Mouse (Mus musculus): ENCODE data around the gene Hist1h2bp. TPM values are rescaled to one million over a fixed set of nuclear protein-coding genes. Genes with fewer than 3 reads are reported as not detected.
"Not testable (repeated sequence)": the region's sequence is repeated elsewhere in the genome, so short reads cannot be mapped to it uniquely, and the experiment has no call there.

Hist1h2bp gene
- polyA plus RNA-seq, 1 experiment from 2014 or later, result 1.4 TPM

DNA sequence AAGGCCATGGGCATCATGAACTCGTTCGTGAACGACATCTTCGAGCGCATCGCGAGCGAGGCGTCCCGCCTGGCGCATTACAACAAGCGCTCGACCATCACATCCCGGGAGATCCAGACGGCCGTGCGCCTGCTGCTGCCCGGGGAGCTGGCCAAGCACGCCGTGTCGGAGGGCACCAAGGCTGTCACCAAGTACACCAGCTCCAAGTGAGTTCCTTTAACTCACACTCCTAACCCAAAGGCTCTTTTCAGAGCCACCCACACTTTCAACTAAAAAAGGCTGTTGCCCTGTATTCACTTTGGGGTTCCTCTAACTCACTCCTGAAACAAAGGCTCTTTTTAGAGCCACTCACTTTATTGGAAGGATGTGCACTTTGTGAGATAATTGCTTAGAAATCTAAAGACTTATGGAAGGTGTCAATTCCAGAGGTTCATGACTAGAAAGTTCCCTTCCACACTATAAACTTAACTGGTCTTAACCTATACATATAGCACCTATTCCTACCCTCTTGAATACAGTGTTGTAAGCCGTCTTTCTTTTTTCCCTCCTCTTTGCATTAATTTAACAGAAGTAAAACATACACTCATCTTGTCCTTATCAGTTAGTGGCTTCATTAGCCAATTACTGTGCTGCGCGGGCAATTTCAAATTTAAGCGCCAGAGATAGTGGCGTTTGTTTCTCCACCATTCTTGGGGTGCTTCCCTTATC lies 32.8 kb upstream of the Hist1h2bp start:
- H3K9me3 ChIP-seq (replicated peaks); ATAC-seq (replicated peaks; ENCODE audit: insufficient number of reproducible peaks, insufficient read depth, low FRiP score, low read depth); H3K36me3 ChIP-seq; H3K27me3 ChIP-seq: not testable (repeated sequence)
- WGBS, result 2% methylated on average over 17 of the region's 26 CpGs
- peaks cover 23% of the 10 kb centered on the region for H3K4me1 ChIP-seq (replicated peaks)
- H3K4me3 ChIP-seq, result peak overlapping the region; percentile 55
- peak overlapping the region; percentile 57 for H3K9ac ChIP-seq
- H3K4me2 ChIP-seq, result peak overlapping the region; percentile 74
- peak overlapping the region; percentile 92 for H3K27ac ChIP-seq

DNA sequence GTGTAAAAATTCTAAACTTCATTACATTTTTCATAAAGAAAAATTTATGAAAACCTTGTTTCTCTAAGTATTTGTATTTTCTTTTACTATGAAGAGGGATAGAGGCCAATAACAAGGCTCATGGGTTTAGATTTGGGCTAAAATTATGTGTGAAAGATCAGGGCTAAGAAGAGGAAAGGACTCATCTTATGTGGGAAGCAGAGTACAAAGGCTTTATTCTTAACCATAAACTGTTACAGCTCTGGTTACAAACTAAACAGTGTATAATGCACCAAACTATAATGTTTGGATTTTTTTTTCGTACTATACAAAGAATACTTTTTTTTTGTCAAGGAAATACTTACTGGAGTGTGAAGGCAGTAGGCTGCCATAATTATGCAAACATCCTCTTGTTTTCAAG lies 31.6 kb upstream of the Hist1h2bp start:
- no peak overlapping the region for H3K9ac ChIP-seq
- peak overlapping the region; percentile 48 for H3K4me2 ChIP-seq

DNA sequence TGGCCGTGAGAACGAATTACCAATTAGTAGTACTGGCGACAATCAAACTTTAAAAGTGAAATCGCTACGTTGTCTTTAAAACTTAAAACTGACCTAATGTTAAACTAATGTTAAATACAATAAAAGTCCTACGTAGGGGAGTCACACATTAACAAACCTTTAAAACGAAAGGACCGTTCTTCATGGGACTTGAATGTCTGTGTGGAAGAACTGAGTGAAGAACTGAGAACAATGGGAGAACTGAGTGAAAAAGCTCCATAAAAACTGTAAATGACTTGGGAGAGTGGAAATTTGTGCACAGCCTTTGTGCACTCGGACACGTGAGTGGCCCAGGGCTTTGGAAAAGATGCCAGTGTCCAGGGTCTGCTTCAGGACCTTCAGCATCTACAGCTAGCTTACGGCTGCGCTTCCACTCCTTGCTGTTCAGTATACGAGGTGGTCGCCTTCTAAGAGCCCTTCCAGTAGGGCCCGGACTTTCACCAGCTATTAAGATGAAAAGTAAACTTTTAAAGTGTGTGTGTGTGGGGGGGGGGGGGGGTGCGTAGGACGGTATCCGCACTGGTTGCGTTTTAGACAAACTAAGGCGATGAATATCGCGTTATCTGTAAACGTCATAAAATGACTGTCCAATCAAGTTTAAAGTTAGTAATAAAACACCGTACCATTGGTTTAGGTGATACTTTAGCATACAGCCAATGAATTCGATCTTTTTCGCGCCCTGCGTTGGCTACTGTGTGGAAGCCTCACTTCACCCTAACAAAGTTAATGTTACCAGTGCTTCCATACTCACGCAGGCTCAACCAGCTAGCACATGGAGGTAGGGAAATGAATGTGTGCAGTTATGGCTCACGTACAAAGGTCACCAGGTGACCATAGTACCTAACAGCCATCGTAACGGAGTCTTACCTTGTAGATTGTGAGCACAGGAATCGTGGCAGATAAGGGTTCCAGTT lies 8.2 kb upstream of the Hist1h2bp start:
- Histone ChIP-seq H3K27ac (peak overlapping the region; percentile 89), H3K27me3 (no peaks in the 10 kb centered on the region), H3K4me3 (peak overlapping the region; percentile 64), H3K4me1 (replicated peaks) (peaks cover 26% of the 10 kb centered on the region), H3K9ac (peak overlapping the region; percentile 72), H3K4me2 (peak overlapping the region; percentile 93), H3K9me3 (replicated peaks) (no peaks in the 10 kb centered on the region), H3K36me3 (no peaks in the 10 kb centered on the region)
- WGBS, result 6% methylated on average over 33 of the region's 33 CpGs
- peak; percentile 72 for ATAC-seq (replicated peaks; ENCODE audit: insufficient number of reproducible peaks, insufficient read depth, low FRiP score, low read depth)

More for the DNA sequence above, 31.6 kb upstream of the Hist1h2bp start:
- H3K4me3 ChIP-seq, result 0 out of 2 replicates have a peak overlapping the region, but pooled peaks have one; percentile 11
- 82% methylated on average over 1 of the region's 1 CpGs for WGBS
- no peaks in the 10 kb centered on the region for H3K9me3 ChIP-seq (replicated peaks)
- H3K27me3 ChIP-seq, result no peaks in the 10 kb centered on the region
- H3K4me1 ChIP-seq (replicated peaks), result peaks cover 20% of the 10 kb centered on the region
- H3K27ac ChIP-seq, result no peak overlapping the region
- ATAC-seq (replicated peaks; ENCODE audit: insufficient number of reproducible peaks, insufficient read depth, low FRiP score, low read depth), result no peak
- H3K36me3 ChIP-seq, result no peaks in the 10 kb centered on the region

DNA sequence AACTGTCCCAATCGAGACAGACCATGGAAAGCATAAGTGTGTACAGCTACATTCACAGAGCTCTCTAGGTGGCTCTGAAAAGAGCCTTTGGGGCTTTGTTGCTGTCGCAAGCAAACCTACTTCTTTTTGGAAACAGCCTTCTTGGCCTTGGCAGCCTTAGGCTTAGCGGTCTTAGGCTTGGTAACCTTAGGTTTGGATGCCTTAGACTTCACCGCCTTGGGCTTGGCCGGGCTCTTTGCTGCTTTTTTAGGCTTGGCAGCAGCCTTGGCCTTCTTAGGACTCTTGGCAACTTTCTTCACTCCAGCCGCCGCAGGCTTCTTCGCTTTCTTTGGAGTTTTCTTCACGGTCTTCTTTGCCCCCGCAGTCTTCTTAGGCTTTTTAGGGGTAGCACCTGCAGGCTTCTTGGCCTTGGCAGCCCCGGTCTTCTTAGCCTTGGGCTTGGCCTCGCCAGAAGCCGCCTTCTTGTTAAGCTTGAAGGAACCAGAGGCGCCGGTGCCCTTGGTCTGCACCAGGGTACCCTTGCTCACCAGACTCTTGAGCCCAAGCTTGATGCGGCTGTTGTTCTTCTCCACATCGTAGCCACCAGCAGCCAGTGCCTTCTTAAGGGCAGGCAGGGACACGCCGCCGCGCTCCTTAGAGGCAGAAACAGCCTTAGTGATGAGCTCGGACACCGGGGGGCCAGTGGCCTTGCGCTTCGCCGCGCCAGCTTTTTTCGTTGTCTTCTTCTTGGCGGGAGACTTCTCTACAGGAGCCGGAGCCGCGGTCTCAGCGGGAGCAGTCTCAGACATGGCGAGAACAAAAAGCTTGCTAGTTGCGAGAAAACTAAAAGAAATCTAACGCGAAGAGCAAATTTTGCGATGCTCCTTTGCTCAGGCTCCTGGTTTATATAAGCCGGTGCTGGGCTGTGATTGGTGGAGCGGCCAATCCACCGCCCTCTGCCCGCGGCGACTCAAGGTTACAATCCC lies 7.2 kb upstream of the Hist1h2bp start, which contains the start of gene Hist1h1b:
Hist1h1b (minus strand) TSS at position 859 of the 965 bp plus-strand sequence.
- peak within 1 kb of the TSS; percentile 72 for H3K9ac ChIP-seq
- peak within 1 kb of the TSS; percentile 89 for H3K27ac ChIP-seq
- ATAC-seq (replicated peaks; ENCODE audit: insufficient number of reproducible peaks, insufficient read depth, low FRiP score, low read depth), result peak; percentile 52
- H3K27me3 ChIP-seq, result no peaks in the 10 kb centered on the region
- peak within 1 kb of the TSS; percentile 93 for H3K4me2 ChIP-seq
- no peaks in the 10 kb centered on the region for H3K36me3 ChIP-seq
- no peaks in the 10 kb centered on the region for H3K9me3 ChIP-seq (replicated peaks)
- peak within 1 kb of the TSS; percentile 64 for H3K4me3 ChIP-seq
- WGBS, result under 1% methylated on average over 44 of the region's 44 CpGs
- peaks cover 30% of the 10 kb centered on the region for H3K4me1 ChIP-seq (replicated peaks)

DNA sequence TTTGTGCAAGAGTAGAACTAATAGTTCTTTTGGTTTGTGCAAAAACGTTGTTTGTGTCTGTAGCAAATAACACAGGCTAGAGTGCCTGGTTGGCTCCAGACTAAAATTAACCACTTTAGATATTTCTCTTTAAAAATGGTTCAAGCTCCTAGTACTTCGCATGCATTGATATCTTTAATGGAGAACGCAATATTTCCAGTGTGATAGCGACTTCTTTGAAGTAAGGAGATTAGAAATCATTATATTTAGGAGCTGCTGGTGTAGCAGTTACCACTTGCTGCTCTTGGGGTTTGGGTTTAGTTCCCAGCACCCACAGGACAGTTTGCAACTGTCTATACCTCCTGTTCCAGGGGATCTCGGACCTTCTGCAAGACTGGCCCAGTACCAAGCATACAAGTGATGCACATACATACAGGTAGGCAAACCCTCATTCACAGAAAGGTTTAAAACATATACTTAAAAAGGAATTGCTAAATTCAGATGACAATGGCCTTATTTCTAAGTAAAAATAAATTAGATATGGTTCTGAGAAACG lies 6.2 kb upstream of the Hist1h2bp start:
- Histone ChIP-seq H3K4me2 (peak overlapping the region; percentile 93), H3K9ac (0 out of 2 replicates have a peak overlapping the region, but pooled peaks have one; percentile 72), H3K4me1 (replicated peaks) (peaks cover 35% of the 10 kb centered on the region), H3K36me3 (no peaks in the 10 kb centered on the region), H3K4me3 (peak overlapping the region; percentile 64; the same call in 1 of the 2 replicates), H3K27ac (peak overlapping the region; percentile 89; the same call in 1 of the 2 replicates), H3K9me3 (replicated peaks) (no peaks in the 10 kb centered on the region), H3K27me3 (no peaks in the 10 kb centered on the region)
- ATAC-seq (replicated peaks; ENCODE audit: insufficient number of reproducible peaks, insufficient read depth, low FRiP score, low read depth), result no peak
- WGBS, result 46% methylated on average over 6 of the region's 6 CpGs

DNA sequence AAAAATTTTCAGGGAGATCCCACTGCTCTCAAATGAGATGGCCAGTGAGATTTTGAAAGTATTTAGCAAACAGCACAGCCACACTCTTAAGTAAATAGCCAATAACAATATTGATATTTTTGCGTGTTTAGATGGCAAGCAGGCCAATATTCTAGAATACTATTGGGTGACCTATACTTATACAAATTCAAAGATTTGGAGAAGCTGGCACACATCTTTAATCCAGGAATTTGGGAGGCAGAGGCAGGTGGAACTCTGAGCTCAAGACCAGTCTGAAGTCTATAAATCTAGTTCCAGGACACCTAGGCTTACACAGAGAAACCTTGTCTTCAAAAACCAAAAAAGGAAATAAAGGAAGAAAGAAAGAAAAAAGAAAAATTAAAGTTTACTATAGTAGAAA lies 5.6 kb upstream of the Hist1h2bp start:
- Histone ChIP-seq H3K4me2 (no peak overlapping the region), H3K4me3 (no peak overlapping the region), H3K27ac (no peak overlapping the region), H3K9me3 (replicated peaks) (no peaks in the 10 kb centered on the region), H3K4me1 (replicated peaks) (peaks cover 37% of the 10 kb centered on the region), H3K36me3 (no peaks in the 10 kb centered on the region), H3K9ac (no peak overlapping the region), H3K27me3 (no peaks in the 10 kb centered on the region)
- 95% methylated on average over 1 of the region's 1 CpGs for WGBS
- no peak for ATAC-seq (replicated peaks; ENCODE audit: insufficient number of reproducible peaks, insufficient read depth, low FRiP score, low read depth)

DNA sequence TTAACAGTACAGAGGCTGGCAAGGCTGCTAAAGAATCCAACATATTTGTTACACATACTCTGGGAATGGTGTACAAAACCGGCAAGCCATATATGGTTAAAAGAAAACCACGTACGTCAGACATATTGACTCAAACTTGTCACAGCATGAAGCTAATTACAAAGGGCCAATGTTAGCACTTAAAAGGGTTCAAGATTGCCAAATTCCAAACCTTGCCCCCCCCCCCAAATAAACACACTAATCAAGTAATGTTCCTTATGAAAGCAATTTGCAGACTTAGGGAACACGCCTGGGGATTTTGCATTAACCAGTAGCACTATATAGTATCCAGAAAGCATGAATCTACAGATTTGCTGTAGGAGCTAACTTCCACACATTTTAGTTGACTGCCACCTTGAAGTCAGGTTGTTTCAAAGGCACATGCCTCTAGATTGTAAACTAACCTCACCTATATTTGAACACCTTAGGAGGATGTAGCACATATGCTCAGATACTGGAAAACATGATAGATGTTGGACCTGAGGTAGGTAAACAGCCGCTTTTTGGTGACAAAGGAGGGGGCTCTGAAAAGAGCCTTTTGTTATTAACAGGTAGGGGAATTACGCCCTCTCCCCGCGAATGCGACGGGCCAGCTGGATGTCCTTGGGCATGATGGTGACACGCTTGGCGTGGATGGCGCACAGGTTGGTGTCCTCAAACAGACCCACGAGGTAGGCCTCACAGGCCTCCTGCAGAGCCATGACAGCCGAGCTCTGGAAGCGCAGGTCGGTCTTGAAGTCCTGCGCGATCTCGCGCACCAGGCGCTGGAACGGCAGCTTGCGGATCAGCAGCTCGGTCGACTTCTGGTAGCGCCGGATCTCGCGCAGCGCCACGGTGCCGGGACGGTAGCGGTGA lies 4.7 kb upstream of the Hist1h2bp start:
- not testable (repeated sequence) for H3K9me3 ChIP-seq (replicated peaks); H3K27me3 ChIP-seq; ATAC-seq (replicated peaks; ENCODE audit: insufficient number of reproducible peaks, insufficient read depth, low FRiP score, low read depth); H3K36me3 ChIP-seq
- Histone ChIP-seq H3K9ac (peak overlapping the region; percentile 62), H3K4me2 (peak overlapping the region; percentile 76), H3K4me3 (peak overlapping the region; percentile 51), H3K4me1 (replicated peaks) (peaks cover 37% of the 10 kb centered on the region), H3K27ac (peak overlapping the region; percentile 73)
- WGBS, result 1% methylated on average over 14 of the region's 35 CpGs

DNA sequence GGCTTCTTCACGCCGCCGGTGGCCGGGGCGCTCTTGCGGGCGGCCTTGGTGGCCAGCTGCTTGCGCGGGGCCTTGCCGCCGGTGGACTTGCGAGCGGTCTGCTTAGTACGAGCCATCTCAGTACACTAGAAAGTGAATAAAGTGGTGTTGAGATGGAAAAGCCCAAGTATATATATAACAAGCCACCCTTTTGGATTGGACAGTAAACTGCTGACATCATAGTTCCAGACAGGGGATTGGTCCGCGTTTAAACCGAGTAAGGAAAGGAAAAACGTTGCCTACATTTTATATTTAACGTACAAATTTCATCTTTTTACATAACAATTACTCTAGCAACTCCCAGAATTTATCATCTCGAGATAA lies 4.0 kb upstream of the Hist1h2bp start, which contains the start of gene Hist1h3i:
Hist1h3i (minus strand) TSS at position 116 of the 363 bp plus-strand sequence.
- WGBS, result 0% methylated on average over 15 of the region's 20 CpGs
- Histone ChIP-seq H3K36me3 (no peaks in the 10 kb centered on the region), H3K4me3 (peak within 1 kb of the TSS; percentile 51)

DNA sequence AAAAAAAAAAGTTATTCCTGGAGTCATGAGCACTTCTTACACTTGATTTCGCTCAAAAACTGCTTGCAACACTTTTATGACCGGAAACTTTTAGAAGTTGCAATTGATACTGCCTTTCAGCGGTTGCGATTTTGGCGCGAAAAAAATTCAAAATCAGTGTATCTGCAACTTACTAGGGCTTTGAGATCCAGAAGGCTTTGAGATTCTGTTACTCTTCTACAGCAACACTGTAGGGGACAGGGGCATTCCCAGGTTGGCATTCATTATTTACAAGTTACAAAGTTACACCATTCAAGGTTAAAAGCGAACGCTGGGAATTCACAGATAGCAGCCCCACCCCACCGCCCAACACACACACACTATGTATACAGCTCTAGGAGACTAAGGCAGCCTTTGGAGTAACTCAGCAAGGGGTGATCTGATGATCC lies 3.5 kb upstream of the Hist1h2bp start:
- Histone ChIP-seq H3K36me3 (no peaks in the 10 kb centered on the region), H3K4me3 (peak overlapping the region; percentile 51), H3K9ac (peak overlapping the region; percentile 28), H3K9me3 (replicated peaks) (no peaks in the 10 kb centered on the region), H3K27ac (peak overlapping the region; percentile 73), H3K4me1 (replicated peaks) (peaks cover 45% of the 10 kb centered on the region), H3K27me3 (no peaks in the 10 kb centered on the region), H3K4me2 (peak overlapping the region; percentile 76)
- ATAC-seq (replicated peaks; ENCODE audit: insufficient number of reproducible peaks, insufficient read depth, low FRiP score, low read depth), result no peak
- 4% methylated on average over 9 of the region's 9 CpGs for WGBS

More for the DNA sequence above, 4.0 kb upstream of the Hist1h2bp start, which contains the start of gene Hist1h3i:
- H3K9me3 ChIP-seq (replicated peaks), result no peaks in the 10 kb centered on the region
- H3K4me2 ChIP-seq, result peak within 1 kb of the TSS; percentile 76
- H3K27ac ChIP-seq, result peak within 1 kb of the TSS; percentile 73
- H3K9ac ChIP-seq, result peak within 1 kb of the TSS; percentile 62
- no peaks in the 10 kb centered on the region for H3K27me3 ChIP-seq
- peaks cover 42% of the 10 kb centered on the region for H3K4me1 ChIP-seq (replicated peaks)
- peak; percentile 68; the same call in 1 of the 2 replicates for ATAC-seq (replicated peaks; ENCODE audit: insufficient number of reproducible peaks, insufficient read depth, low FRiP score, low read depth)
